Mouse (Mus musculus): ENCODE results near the gene Cd207. TPM values are rescaled to one million over a fixed set of nuclear protein-coding genes. Genes with fewer than 3 reads are reported as not detected.

Cd207 gene
- polyA plus RNA-seq (2015; fragmentation: Nextera tagmentation; extraction: Ambion mirVana) = not detected in 2 replicates

GRCm38 (mm10) chr6:83677757-83678156 is at the start of gene Cd207:
TSS of gene Cd207 (minus strand) at chr6:83677857.

GRCm38 (mm10) chr6:83711067-83711675 is 33.5 kb upstream of the Cd207 start, which contains the start of gene Vax2:
TSS of gene Vax2 (plus strand) at chr6:83711264.

GRCm38 (mm10) chr6:83656087-83656486 is 21.6 kb downstream of the Cd207 start, which contains the start of gene Clec4f:
TSS of gene Clec4f (minus strand) at chr6:83656187.

Other genes with a start within 250 kb of the Cd207 start
- 16.8 and 19.9 TPM in 2 replicates for gene Tet3, start 218.8 kb downstream of the Cd207 start, polyA plus RNA-seq (2015; fragmentation: Nextera tagmentation; extraction: Ambion mirVana)
- 46.0 and 47.5 TPM in 2 replicates for gene Dguok, start 170.9 kb downstream of the Cd207 start, polyA plus RNA-seq (2015; fragmentation: Nextera tagmentation; extraction: Ambion mirVana)
- 29,390 and 31,333 TPM in 2 replicates for gene Actg2, start 141.6 kb downstream of the Cd207 start, polyA plus RNA-seq (2015; fragmentation: Nextera tagmentation; extraction: Ambion mirVana)
- gene Stambp, start 105.1 kb downstream of the Cd207 start, polyA plus RNA-seq (2015; fragmentation: Nextera tagmentation; extraction: Ambion mirVana) = 27.5 and 32.2 TPM in 2 replicates
- gene Clec4f, start 21.7 kb downstream of the Cd207 start, polyA plus RNA-seq (2015; fragmentation: Nextera tagmentation; extraction: Ambion mirVana) = 0.05 TPM in 1 of 2 replicates, not detected in the other
- not detected in 2 replicates for gene Vax2, start 33.4 kb upstream of the Cd207 start, polyA plus RNA-seq (2015; fragmentation: Nextera tagmentation; extraction: Ambion mirVana)
- gene Atp6v1b1, start 65.1 kb upstream of the Cd207 start, polyA plus RNA-seq (2015; fragmentation: Nextera tagmentation; extraction: Ambion mirVana) = not detected in 2 replicates
- gene Ankrd53, start 84.8 kb upstream of the Cd207 start, polyA plus RNA-seq (2015; fragmentation: Nextera tagmentation; extraction: Ambion mirVana) = not detected in 2 replicates
- gene Tex261, start 98.0 kb upstream of the Cd207 start, polyA plus RNA-seq (2015; fragmentation: Nextera tagmentation; extraction: Ambion mirVana) = 66.7 and 72.6 TPM in 2 replicates
- gene Nagk, start 117.1 kb upstream of the Cd207 start, polyA plus RNA-seq (2015; fragmentation: Nextera tagmentation; extraction: Ambion mirVana) = 104 and 107 TPM in 2 replicates
- 7.4 and 8.9 TPM in 2 replicates for gene Paip2b, start 153.9 kb upstream of the Cd207 start, polyA plus RNA-seq (2015; fragmentation: Nextera tagmentation; extraction: Ambion mirVana)
- gene Zfp638, start 189.3 kb upstream of the Cd207 start, polyA plus RNA-seq (2015; fragmentation: Nextera tagmentation; extraction: Ambion mirVana) = 22.4 and 27.1 TPM in 2 replicates

All from urinary bladder, postnatal 0 days (tissue).